Mouse (Mus musculus) E14TG2a.4 (cell line): ENCODE measurements at regions not wholly inside any gene's neighbourhood (a gene's known extent, or its start where the extent isn't known, plus 50 kb on each side); places are given as distances from the start of the nearest gene placed in this dataset.

Source experiments
- CTCF ChIP-seq: conservative IDR thresholded peaks from 2 replicates; pipeline ENCODE4 v1.5.1; 2014; ENCODE audit warnings: low read length
- NANOG ChIP-seq: IDR thresholded peaks from 2 replicates; pipeline ENCODE4 v1.6.1; 2014; ENCODE audit warnings: borderline replicate concordance, low read length, mixed read lengths
- POU5F1 ChIP-seq: IDR thresholded peaks from 2 replicates; pipeline ENCODE4 v1.6.1; 2014; ENCODE audit warnings: low read length, borderline replicate concordance

- TF ChIP-seq CTCF (no peak), POU5F1 (no peak), NANOG (no peak)
These were observed 186.6 kb downstream of the AI593442 start for GRCm38 (mm10) chr9:52492947-52493505.
